Mouse (Mus musculus): ENCODE measurements around the gene Isy1.

DNA sequence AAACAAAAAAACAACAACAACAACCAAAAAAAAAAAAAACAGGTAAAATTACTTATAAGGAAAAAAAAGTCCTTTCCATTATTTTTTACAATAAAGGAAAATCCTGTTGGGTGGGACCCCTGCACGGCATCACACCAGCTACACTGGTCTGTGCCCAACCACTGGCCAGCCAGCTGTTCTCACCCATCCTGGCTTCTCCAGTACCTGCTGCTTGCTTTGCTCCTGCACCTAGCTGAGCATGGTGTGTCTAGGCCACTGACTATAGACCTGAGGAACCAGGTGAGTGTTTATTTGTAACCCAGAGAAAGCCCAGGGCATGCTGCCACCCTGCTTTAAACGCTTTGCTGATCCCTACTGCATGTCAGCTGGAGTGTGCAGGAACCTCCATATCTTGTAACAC lies 18.2 kb downstream of the Isy1 start:
- no peak for TF ChIP-seq CTCF (IDR thresholded peaks at IDR 0.05; ENCODE audit: control insufficient read depth, insufficient read depth, insufficient read length)
- TF ChIP-seq MAX (IDR thresholded peaks at IDR 0.05), result no peak
- TF ChIP-seq USF1 (IDR thresholded peaks at IDR 0.05; ENCODE audit: low read depth), result no peak
- no peak for TF ChIP-seq CEBPB (IDR thresholded peaks at IDR 0.05; ENCODE audit: low read depth)
